Mouse (Mus musculus): ENCODE measurements around the gene Fbxw26.
"Not testable (repeated sequence)": the region's sequence is repeated elsewhere in the genome, so short reads cannot be mapped to it uniquely, and the experiment has no call there.

Fbxw26 gene

DNA sequence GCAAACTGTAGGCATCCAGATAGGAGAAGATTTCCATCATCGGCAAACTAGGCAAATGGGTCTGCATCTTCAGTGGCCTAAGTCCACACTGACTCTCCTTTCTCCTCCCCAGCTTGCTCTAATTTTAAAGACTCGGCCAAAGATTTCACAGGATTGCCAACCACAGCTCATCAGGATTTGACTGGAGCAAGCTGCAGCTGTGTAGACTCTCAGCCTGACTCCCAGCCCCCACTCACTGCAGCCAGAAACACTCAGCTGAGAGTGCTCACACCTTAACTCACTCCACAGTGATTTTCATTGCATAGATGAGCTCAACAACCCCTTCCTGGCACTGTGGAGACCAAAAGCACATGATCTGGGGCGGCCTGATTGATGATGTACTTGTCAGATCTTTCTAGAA, at the start of gene Fbxw26:
TSS of gene Fbxw26 (minus strand) at position 101 of the 400 bp plus-strand sequence.
- not testable (repeated sequence) for DNase-seq

DNA sequence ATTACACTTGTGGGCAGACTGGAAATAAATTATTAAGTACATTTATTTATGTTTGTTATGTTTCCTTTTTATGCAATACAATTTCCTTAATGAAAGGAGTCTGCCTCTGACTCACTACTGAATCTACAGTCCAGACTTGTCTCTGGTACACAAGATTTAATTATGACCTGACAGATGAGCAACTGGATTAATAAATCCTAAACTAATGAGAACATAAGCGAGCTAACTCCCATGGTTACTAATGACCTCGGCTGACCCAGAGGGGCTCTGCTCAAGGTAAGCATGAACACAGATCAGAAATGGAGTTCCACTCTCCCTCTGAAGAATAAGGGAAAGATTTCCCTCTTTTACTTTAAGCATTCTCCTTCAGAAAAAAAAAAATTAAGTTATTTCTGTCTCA, 49.3 kb upstream of the Fbxw26 start:
- no peak for DNase-seq

DNA sequence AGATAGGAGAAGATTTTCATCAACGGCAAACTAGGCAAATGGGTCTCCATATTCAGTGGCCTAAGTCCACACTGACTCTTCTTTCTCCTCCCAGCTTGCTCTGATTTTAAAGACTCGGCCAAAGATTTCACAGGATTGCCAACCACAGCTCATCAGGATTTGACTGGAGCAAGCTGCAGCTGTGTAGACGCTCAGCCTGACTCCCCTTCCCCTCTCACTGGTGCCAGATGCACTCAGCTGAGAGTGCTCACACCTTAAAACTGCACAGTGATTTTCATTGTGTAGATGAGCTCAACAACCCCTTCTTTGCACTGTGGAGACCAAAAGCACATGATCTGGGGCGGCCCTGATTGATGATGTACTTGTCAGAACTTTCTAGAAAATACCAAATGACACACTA, 44.7 kb upstream of the Fbxw26 start, which contains the start of gene Fbxw27:
TSS of gene Fbxw27 (minus strand) at position 101 of the 400 bp plus-strand sequence.
- DNase-seq: not testable (repeated sequence)

DNA sequence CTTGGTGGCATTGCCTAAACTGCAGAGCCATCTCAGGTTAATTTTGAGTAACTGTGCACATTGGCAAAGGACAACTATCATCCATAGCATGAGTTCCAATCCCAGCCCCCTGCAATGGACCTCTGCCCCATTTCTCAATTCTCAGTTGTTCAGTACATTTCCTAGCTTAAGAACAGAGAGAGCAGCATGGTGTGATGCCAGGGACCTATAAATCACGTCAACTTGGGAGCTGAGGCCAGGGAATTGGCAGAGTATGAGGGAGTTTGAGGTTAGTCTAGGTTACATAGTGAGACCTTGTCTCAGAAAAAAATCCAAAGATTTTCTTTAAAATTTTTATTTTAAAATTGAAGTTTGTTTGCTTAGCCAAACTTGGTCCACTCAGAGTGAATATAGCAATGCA, 21.0 kb upstream of the Fbxw26 start:
- DNase-seq: not testable (repeated sequence)

DNA sequence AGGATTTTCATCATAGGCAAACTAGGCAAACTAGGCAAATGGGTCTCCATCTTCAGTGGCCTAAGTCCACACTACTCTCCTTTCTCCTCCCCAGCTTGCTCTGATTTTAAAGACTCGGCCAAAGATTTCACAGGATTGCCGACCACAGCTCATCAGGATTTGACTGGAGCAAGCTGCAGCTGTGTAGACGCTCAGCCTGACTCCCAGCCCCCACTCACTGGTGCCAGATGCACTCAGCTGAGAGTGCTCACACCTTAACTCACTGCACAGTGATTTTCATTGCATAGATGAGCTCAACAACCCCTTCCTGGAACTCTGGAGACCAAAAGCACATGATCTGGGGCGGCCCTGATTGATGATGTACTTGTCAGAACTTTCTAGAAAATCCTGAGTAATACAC, 43.3 kb downstream of the Fbxw26 start, which contains the start of gene Fbxw18:
TSS of gene Fbxw18 (minus strand) at position 101 of the 400 bp plus-strand sequence.
- not testable (repeated sequence) for DNase-seq

DNA sequence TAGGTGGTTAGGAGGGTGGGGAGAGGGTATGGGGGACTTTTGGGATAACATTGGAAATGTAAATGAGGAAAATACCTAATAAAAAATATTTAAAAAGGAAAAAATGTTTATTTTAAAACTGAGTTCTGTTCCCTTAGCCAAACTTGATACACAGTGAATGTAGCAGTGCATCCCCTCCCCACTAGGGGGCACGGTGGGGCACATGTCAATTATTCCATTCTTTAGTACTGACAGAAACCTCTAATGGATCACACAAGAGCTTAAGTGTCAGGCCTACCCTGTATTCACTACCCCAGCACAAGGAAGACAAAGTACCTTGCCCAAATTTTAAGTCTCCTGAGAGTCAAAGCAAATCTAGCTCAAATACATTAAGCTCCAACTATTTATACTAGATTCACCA, 60.6 kb downstream of the Fbxw26 start:
- peak; percentile 69 for DNase-seq

Measured in kidney, adult 18-20 months (tissue).